In the genomic region with DNA sequence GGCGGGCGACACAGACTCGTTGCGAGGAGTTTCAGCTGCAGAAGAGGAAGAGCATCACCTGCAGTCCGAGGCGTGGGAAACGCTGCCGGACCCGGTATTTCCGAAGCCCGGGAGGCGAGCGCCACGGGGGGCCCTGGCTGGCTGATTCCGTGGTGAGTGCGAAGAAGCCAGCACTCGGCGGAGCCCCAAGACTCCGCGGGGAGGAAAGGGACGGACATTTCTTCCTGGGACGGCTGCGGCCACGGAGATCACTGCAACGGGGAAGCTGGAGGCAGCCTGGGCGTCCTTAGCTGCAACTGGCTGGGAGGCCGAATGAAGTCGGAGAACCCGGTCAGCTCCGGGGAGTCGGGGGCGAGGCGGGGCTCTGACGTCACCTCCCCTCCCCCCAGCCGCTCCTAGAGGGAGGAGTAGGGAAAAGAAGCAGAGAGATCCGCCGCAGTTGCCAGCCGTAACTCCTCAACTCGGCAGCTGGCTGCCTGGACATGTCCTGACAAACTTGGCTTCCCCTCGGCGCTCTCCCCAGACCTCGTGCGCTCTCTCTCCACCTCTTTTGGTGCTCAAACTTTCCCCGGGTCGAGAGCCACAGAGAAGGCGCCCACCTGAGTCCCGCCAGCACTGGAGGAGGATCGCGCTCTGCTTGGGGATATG, we compare ENCODE assay signal across 8 mouse cellular contexts. TPM values are rescaled to one million over a fixed set of nuclear protein-coding genes. Genes with fewer than 3 reads are reported as not detected.
DNase-seq lines count a peak whose midpoint lies in the region; ATAC-seq lines count a peak whose summit lies in the region.

A gene (plus strand): TSS at position 598 of the 648 bp plus-strand sequence.

- H3K9me3 ChIP-seq in hindbrain, embryonic 11.5 days (ENCODE audit: control insufficient read depth, low read length): no peaks in the 10 kb centered on the region

- DNase-seq in adrenal gland, adult (ENCODE audit: inconsistent age in 2 of 2, low spot score in 1 of 2): peak; percentile 91 to 97
- peak; percentile 95 for DNase-seq in cerebellum, postnatal 25 days
- DNase-seq in frontal cortex, postnatal 36 days (ENCODE audit: low spot score in 2 of 2): peak; percentile 75 to 81
- peak; percentile 89 for DNase-seq in hindbrain, embryonic 11.5 days (ENCODE audit: low spot score)
- DNase-seq in layer of hippocampus, postnatal 14 days (ENCODE audit: low spot score in 2 of 2): peak; percentile 71 to 72
- DNase-seq in lung, postnatal 10 days: peak; percentile 95
- DNase-seq in right cerebral cortex, postnatal 10 days (ENCODE audit: low spot score in 2 of 2): peak; percentile 87
- no peak for DNase-seq in natural killer cell, adult 2 months (ENCODE audit: low spot score in 2 of 2)

- no peaks in the 10 kb centered on the region for H3K27me3 ChIP-seq in hindbrain, embryonic 11.5 days (ENCODE audit: control insufficient read depth, insufficient read depth, low read length)

- peak within 1 kb of the TSS; percentile 68 for H3K9ac ChIP-seq in hindbrain, embryonic 11.5 days (ENCODE audit: low read depth, low read length)

- no peaks in the 10 kb centered on the region for H3K4me1 ChIP-seq in hindbrain, embryonic 11.5 days (replicated peaks; ENCODE audit: control insufficient read depth, insufficient read depth, low read length)

- H3K36me3 ChIP-seq in hindbrain, embryonic 11.5 days (ENCODE audit: control insufficient read depth, insufficient read depth, low read length): no peaks in the 10 kb centered on the region

- H3K27ac ChIP-seq in hindbrain, embryonic 11.5 days (ENCODE audit: low read depth, low read length): peak within 1 kb of the TSS; percentile 42; the same call in 1 of the 2 replicates

- ATAC-seq in hindbrain, embryonic 11.5 days (ENCODE audit: low FRiP score): peak; percentile 63

- under 1% methylated on average over 46 of the region's 49 CpGs for WGBS in hindbrain, embryonic 11.5 days

- peak within 1 kb of the TSS; percentile 82 for H3K4me2 ChIP-seq in hindbrain, embryonic 11.5 days (replicated peaks; ENCODE audit: low read depth, low read length)

- peak within 1 kb of the TSS; percentile 67 for H3K4me3 ChIP-seq in hindbrain, embryonic 11.5 days (ENCODE audit: low read depth, low read length)

RNA-seq across cellular contexts. Expression of the gene that starts here (rescaled TPM):
- polyA plus RNA-seq in hindbrain, embryonic 11.5 days (2014; fragmentation: Nextera tagmentation; extraction: Ambion mirVana): 26.3 and 33.5 TPM in 2 replicates
- 10 to 100 TPM; 34.5 TPM for total RNA-seq in layer of hippocampus, postnatal 14 days (2021)

Comparison
In these comparisons a context has a peak if more than half of its experiments do, and no peak if none do; other contexts are left out.
1. DNase-seq: peak in adrenal gland, adult (2 of 2), cerebellum, postnatal 25 days (2 of 2), frontal cortex, postnatal 36 days (2 of 2), hindbrain, embryonic 11.5 days (single experiment), layer of hippocampus, postnatal 14 days (2 of 2), lung, postnatal 10 days (single experiment) and right cerebral cortex, postnatal 10 days (2 of 2); none in natural killer cell, adult 2 months (0 of 2).